Mouse (Mus musculus) liver (tissue): ENCODE data around the gene Olfr522.

Experiments
- DNase-seq: peaks from one replicate; pipeline ENCODE4 v3.0.0-alpha.2; 2020; ENCODE audit warnings: mixed read lengths

The Olfr522 gene

GRCm38 (mm10) chr7:140164664-140165063, at the start of gene Olfr522:
TSS of gene Olfr522 (minus strand) at chr7:140164764.
- DNase-seq, result no peak

- DNase-seq, result no peak
Observed at GRCm38 (mm10) chr7:140213841-140214240, 49.3 kb upstream of the Olfr522 start.

- peak; percentile 41 for DNase-seq
Observed at GRCm38 (mm10) chr7:140208677-140209076, 44.1 kb upstream of the Olfr522 start.

- peak; percentile 36 for DNase-seq
Observed at GRCm38 (mm10) chr7:140208153-140208552, 43.6 kb upstream of the Olfr522 start.

GRCm38 (mm10) chr7:140206904-140207303, 42.3 kb upstream of the Olfr522 start:
- DNase-seq, result no peak

- no peak for DNase-seq
Observed at GRCm38 (mm10) chr7:140205864-140206263, 41.3 kb upstream of the Olfr522 start, which contains the start of gene Olfr524. TSS of gene Olfr524 (minus strand) at chr7:140205964.

- DNase-seq, result no peak
Observed at GRCm38 (mm10) chr7:140201090-140201489, 36.5 kb upstream of the Olfr522 start.

GRCm38 (mm10) chr7:140196002-140196401, 31.4 kb upstream of the Olfr522 start:
- no peak for DNase-seq

- DNase-seq, result no peak
Observed at GRCm38 (mm10) chr7:140194031-140194430, 29.5 kb upstream of the Olfr522 start.

- DNase-seq, result no peak
Observed at GRCm38 (mm10) chr7:140192851-140193250, 28.3 kb upstream of the Olfr522 start.

GRCm38 (mm10) chr7:140192445-140192844, 27.9 kb upstream of the Olfr522 start:
- DNase-seq, result no peak

GRCm38 (mm10) chr7:140190435-140190834, 25.9 kb upstream of the Olfr522 start:
- DNase-seq, result no peak

GRCm38 (mm10) chr7:140188391-140189328, 24.1 kb upstream of the Olfr522 start:
- DNase-seq, result no peak

- DNase-seq, result no peak
Observed at GRCm38 (mm10) chr7:140187721-140188390, 23.3 kb upstream of the Olfr522 start.

GRCm38 (mm10) chr7:140186646-140187620, 22.4 kb upstream of the Olfr522 start:
- peak; percentile 23 for DNase-seq

GRCm38 (mm10) chr7:140184206-140184605, 19.6 kb upstream of the Olfr522 start:
- DNase-seq, result no peak

GRCm38 (mm10) chr7:140180692-140181091, 16.1 kb upstream of the Olfr522 start:
- no peak for DNase-seq

- DNase-seq, result no peak
Observed at GRCm38 (mm10) chr7:140179176-140179575, 14.6 kb upstream of the Olfr522 start.

GRCm38 (mm10) chr7:140172936-140173335, 8.4 kb upstream of the Olfr522 start, which contains the start of gene Olfr523:
TSS of gene Olfr523 (plus strand) at chr7:140173217.
- no peak for DNase-seq

GRCm38 (mm10) chr7:140170863-140171262, 6.3 kb upstream of the Olfr522 start:
- DNase-seq, result no peak

GRCm38 (mm10) chr7:140169386-140169785, 4.8 kb upstream of the Olfr522 start:
- no peak for DNase-seq

GRCm38 (mm10) chr7:140167950-140168349, 3.4 kb upstream of the Olfr522 start:
- DNase-seq, result no peak
